Mouse (Mus musculus) embryonic fibroblast, embryonic 13.5 days (primary cell): ENCODE measurements at regions not wholly inside any gene's neighbourhood (a gene's known extent, or its start where the extent isn't known, plus 50 kb on each side); places are given as distances from the start of the nearest gene placed in this dataset.

ENCODE experiments used
- H3K27ac ChIP-seq: 2 replicates; pipeline ENCODE4 v1.5.1; 2012; ENCODE audit warnings: low read length, control low read depth, inconsistent platforms; ENCODE audit not compliant: insufficient read depth
- H3K4me1 ChIP-seq: 2 replicates; pipeline ENCODE4 v1.6.1; 2011; ENCODE audit warnings: low read length; ENCODE audit not compliant: control insufficient read depth, insufficient read depth
- H3K4me3 ChIP-seq: 2 replicates; pipeline ENCODE4 v1.5.1; 2011; ENCODE audit warnings: mild to moderate bottlenecking, control low read depth, low read length; ENCODE audit not compliant: insufficient read depth
- CTCF ChIP-seq: IDR thresholded peaks from 2 replicates; pipeline ENCODE4 v1.5.1; 2011; ENCODE audit warnings: mild to moderate bottlenecking, control low read depth, low read length, moderate library complexity, borderline replicate concordance; ENCODE audit not compliant: insufficient read depth
- POLR2A ChIP-seq: IDR thresholded peaks from 2 replicates; pipeline ENCODE4 v1.6.1; 2011; ENCODE audit warnings: low read depth, mild to moderate bottlenecking, control low read depth, low read length, moderate library complexity

GRCm38 (mm10) chrX:13224902-13225301, 55.9 kb upstream of the Ddx3x start:
- Histone ChIP-seq H3K4me3 (no peak overlapping the region), H3K4me1 (no peaks in the 10 kb centered on the region), H3K27ac (no peak overlapping the region)
- TF ChIP-seq POLR2A (no peak), CTCF (no peak)

DNA sequence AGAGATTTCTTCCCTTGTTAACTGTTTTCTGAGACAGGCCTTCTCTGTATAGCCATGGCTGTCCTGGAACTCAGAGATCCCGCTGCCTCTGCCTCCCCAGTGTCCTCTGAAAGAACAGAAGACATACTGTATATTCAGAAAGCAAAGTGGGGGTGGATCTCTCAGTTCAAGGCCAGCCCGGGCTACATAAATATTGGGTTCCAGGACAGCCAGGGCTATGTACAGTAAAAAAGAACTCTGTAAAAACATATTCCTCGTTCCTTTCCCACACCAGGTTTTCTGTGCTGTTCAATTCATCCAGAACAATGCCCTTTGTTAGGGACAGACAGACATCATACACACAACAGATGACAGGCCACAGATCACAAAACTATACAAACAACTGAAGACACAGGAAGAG, 54.3 kb upstream of the Ddx3x start:
- Histone ChIP-seq H3K4me1 (no peaks in the 10 kb centered on the region), H3K27ac (no peak overlapping the region), H3K4me3 (no peak overlapping the region)
- TF ChIP-seq POLR2A (no peak), CTCF (no peak)

- Histone ChIP-seq H3K4me3 (peak overlapping the region; percentile 48), H3K4me1 (no peaks in the 10 kb centered on the region), H3K27ac (peak overlapping the region; percentile 88)
- TF ChIP-seq POLR2A = no peak; the same call in 1 of the 2 replicates
These were observed 50.7 kb upstream of the Ddx3x start for GRCm38 (mm10) chrX:13229891-13230614.

- TF ChIP-seq CTCF (no peak), POLR2A (peak; percentile 58)
- no peaks in the 10 kb centered on the region for H3K4me1 ChIP-seq
- peak overlapping the region; percentile 48 for H3K4me3 ChIP-seq
- peak overlapping the region; percentile 88 for H3K27ac ChIP-seq
These were observed 50.1 kb upstream of the Ddx3x start for GRCm38 (mm10) chrX:13230615-13231179.
